ENCODE assay signal across 10 mouse cellular contexts in the genomic region with DNA sequence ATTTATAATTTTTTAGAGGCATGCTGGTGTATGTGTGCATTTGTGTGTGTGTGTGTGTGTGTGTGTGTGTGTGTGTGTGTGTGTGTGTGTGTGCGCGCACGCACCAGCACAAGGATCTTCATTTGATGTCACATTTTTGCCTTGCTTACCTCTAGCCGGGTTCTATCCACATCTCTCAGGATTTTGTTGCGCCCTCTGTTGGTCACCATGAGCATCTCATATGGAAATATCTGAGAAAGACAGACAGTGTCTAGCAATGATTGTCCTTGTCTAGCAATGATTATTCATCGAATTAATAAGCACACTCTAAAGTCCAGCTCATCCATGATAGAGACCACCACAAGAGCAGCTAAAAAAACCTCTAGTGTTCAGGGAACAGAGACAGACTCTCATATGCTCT. TPM values are rescaled to one million over a fixed set of nuclear protein-coding genes. Genes with fewer than 3 reads are reported as not detected.
DNase-seq lines count a peak whose midpoint lies in the region; ATAC-seq and TF ChIP-seq lines count a peak whose summit lies in the region.
"Had no signal": no experiment of that assay in that cellular context is flagged by ENCODE, and none has a peak within 500 bp of the region (broad histone marks: within the 10 kb centered on the region; RNA-seq: fewer than 3 reads in every experiment).

No protein-coding gene starts in this region.

- H3K4me2 ChIP-seq in kidney, postnatal 0 days (ENCODE audit: low read length), result no peak overlapping the region
- H3K4me2 ChIP-seq in kidney, embryonic 15.5 days, result no peak overlapping the region
- H3K4me2 ChIP-seq: limb, embryonic 12.5 days had no signal

- no peak for ATAC-seq in kidney, postnatal 0 days (replicated peaks; ENCODE audit: low FRiP score, low read depth)
- no peak for ATAC-seq in kidney, embryonic 15.5 days (replicated peaks; ENCODE audit: low FRiP score)

- WGBS in kidney, postnatal 0 days, result 67% methylated on average over 6 of the region's 6 CpGs
- 62% methylated on average over 6 of the region's 6 CpGs for WGBS in kidney, embryonic 15.5 days

- H3K36me3 ChIP-seq in kidney, postnatal 0 days (ENCODE audit: insufficient read depth, low read length), result peaks cover 49% of the 10 kb centered on the region
- H3K36me3 ChIP-seq in kidney, embryonic 15.5 days, result peaks cover 68% of the 10 kb centered on the region
- H3K36me3 ChIP-seq in ES-Bruce4 (ENCODE audit: control insufficient read depth, insufficient read depth, low read length, poor library complexity, severe bottlenecking), result no peaks in the 10 kb centered on the region
- H3K36me3 ChIP-seq: limb, embryonic 12.5 days had no signal

- no peak for TF ChIP-seq EP300 in ES-Bruce4 (IDR thresholded peaks at IDR 0.05; ENCODE audit: insufficient read depth, low read depth, low read length)

- no peaks in the 10 kb centered on the region for H3K9me3 ChIP-seq in kidney, postnatal 0 days (replicated peaks; ENCODE audit: low read length)
- no peaks in the 10 kb centered on the region for H3K9me3 ChIP-seq in kidney, embryonic 15.5 days (replicated peaks)
- H3K9me3 ChIP-seq in ES-Bruce4 (replicated peaks; ENCODE audit: control insufficient read depth, insufficient read depth, low read length, poor library complexity, severe bottlenecking), result no peaks in the 10 kb centered on the region
- H3K9me3 ChIP-seq: limb, embryonic 12.5 days had no signal

- H3K27me3 ChIP-seq in kidney, postnatal 0 days (ENCODE audit: insufficient read depth, low read length), result no peaks in the 10 kb centered on the region
- no peaks in the 10 kb centered on the region for H3K27me3 ChIP-seq in kidney, embryonic 15.5 days
- H3K27me3 ChIP-seq in ES-Bruce4 (ENCODE audit: control insufficient read depth, insufficient read depth, low read length, poor library complexity, severe bottlenecking), result no peaks in the 10 kb centered on the region
- H3K27me3 ChIP-seq: limb, embryonic 12.5 days had no signal

- no peak overlapping the region for H3K9ac ChIP-seq in kidney, postnatal 0 days (ENCODE audit: low read depth, low read length)
- H3K9ac ChIP-seq in kidney, embryonic 15.5 days, result no peak overlapping the region
- no peak overlapping the region for H3K9ac ChIP-seq in ES-Bruce4 (ENCODE audit: low read depth, poor library complexity, severe bottlenecking)
- H3K9ac ChIP-seq: limb, embryonic 12.5 days had no signal

- DNase-seq in kidney, postnatal 0 days (ENCODE audit: low spot score), result peak; percentile 68
- peak; percentile 42 to 51 for DNase-seq in B cell, adult 2 months
- peak; percentile 10 for DNase-seq in hindlimb bud, embryonic 11.5 days (ENCODE audit: extremely low spot score, low read depth, low spot score)
- DNase-seq in urinary bladder, adult 18-20 months (ENCODE audit: low spot score in 2 of 2), result no peak
- no peak for DNase-seq in layer of hippocampus, adult 9-10 months (ENCODE audit: low spot score)
- DNase-seq in layer of hippocampus, adult 8-10 months (ENCODE audit: low spot score in 2 of 2), result no peak

- H3K4me1 ChIP-seq in kidney, postnatal 0 days (replicated peaks; ENCODE audit: insufficient read depth, low read length), result no peaks in the 10 kb centered on the region
- H3K4me1 ChIP-seq in kidney, embryonic 15.5 days, result peaks cover 6% of the 10 kb centered on the region; the same call in 1 of the 2 replicates
- H3K4me1 ChIP-seq in ES-Bruce4 (ENCODE audit: control insufficient read depth, insufficient read depth, low read length), result no peaks in the 10 kb centered on the region
- H3K4me1 ChIP-seq: limb, embryonic 12.5 days had no signal

- no peak for TF ChIP-seq POLR2A in ES-Bruce4 (IDR thresholded peaks at IDR 0.05; ENCODE audit: insufficient read depth, low read length)

- no peak overlapping the region for H3K27ac ChIP-seq in kidney, postnatal 0 days
- H3K27ac ChIP-seq in kidney, embryonic 15.5 days, result no peak overlapping the region
- H3K27ac ChIP-seq in ES-Bruce4 (ENCODE audit: insufficient read depth, low read length), result no peak overlapping the region
- H3K27ac ChIP-seq: limb, embryonic 12.5 days had no signal

- peak; percentile 80 for TF ChIP-seq CTCF in kidney, postnatal 0 days (IDR thresholded peaks at IDR 0.05; ENCODE audit: low read depth)
- peak; percentile 32 for TF ChIP-seq CTCF in ES-Bruce4 (IDR thresholded peaks at IDR 0.05; ENCODE audit: low read depth, low read length)

- no peak overlapping the region for H3K4me3 ChIP-seq in kidney, postnatal 0 days (replicated peaks; ENCODE audit: low read depth, low read length)
- H3K4me3 ChIP-seq in kidney, embryonic 15.5 days (replicated peaks), result no peak overlapping the region
- H3K4me3 ChIP-seq in ES-Bruce4 (ENCODE audit: low read depth, low read length), result no peak overlapping the region
- H3K4me3 ChIP-seq: erythroblast, embryonic 14.5 days; limb, embryonic 12.5 days had no signal

RNA-seq across cellular contexts. Expression of a gene that starts 31.2 kb away (rescaled TPM):
- polyA plus RNA-seq in kidney, postnatal 0 days (2015; fragmentation: Nextera tagmentation; extraction: Ambion mirVana), result 21.3 and 22.0 TPM in 2 replicates
- 16.8 and 18.3 TPM in 2 replicates for polyA plus RNA-seq in kidney, embryonic 15.5 days (2015; fragmentation: Nextera tagmentation; extraction: Ambion mirVana)
- 13.1 and 17.3 TPM in 2 replicates for polyA plus RNA-seq in ES-Bruce4 (2011; ENCODE audit: insufficient read depth, insufficient read length, low read depth, missing spikeins)
- 10 to 100 TPM; 10.1 to 13.6 (median 12.0) TPM for total RNA-seq in layer of hippocampus, adult 8-10 months (2022)
- polyA plus RNA-seq: erythroblast, embryonic 14.5 days had no signal

Comparison
In these comparisons a context has a peak if more than half of its experiments do, and no peak if none do; other contexts are left out.
1. DNase-seq: peak in kidney, postnatal 0 days (single experiment), B cell, adult 2 months (2 of 2) and hindlimb bud, embryonic 11.5 days (single experiment); none in urinary bladder, adult 18-20 months (0 of 2), layer of hippocampus, adult 9-10 months (single experiment) and layer of hippocampus, adult 8-10 months (0 of 2).